Mouse (Mus musculus): ENCODE data around the gene Ppdpf. TPM values are rescaled to one million over a fixed set of nuclear protein-coding genes. Genes with fewer than 3 reads are reported as not detected.

Ppdpf gene
- total RNA-seq (2017) = 68.9 to 87.3 TPM (median 84.2 TPM) in 3 replicates

DNA sequence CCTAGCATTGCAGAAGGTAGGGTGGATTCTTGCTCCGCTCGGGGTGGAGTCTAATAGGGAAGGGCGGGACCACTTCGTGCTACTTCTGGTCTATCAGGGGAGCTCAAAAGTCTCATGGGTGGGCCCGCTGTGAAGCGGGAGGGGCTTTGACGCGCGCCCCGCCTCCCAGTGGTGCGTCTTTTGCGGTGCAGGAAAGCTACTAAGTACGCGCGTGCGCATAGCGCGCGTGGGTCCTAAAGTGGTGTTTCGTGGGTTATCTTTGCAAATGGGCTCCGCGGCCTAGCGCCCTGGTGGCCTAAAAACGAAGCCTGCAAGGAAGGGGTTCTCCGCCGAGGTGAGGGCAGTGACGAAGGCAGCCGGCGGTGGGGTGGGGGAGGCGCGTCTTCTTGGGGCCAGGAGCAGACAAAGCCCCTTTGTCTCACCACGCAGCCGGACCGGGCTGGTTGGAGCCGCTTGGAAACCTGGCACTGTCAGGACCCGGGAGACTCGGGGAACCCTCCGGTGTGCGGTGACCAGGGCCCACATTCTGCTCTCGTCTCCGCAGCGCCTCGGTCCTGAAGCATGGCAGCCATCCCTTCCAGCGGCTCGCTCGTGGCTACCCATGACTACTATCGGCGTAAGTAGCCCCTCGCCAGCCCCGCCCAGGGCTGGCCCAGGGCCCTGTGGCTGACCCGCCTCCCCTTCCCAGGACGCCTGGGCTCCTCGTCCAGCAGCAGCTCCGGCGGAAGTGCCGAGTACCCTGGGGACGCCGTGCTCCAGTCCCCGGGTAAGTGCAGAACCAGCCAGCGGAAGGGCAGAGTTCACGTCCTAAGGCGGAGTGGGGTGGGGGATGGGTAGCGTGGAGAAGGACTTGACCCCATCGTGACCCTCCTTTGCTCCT is at the start of gene Ppdpf:
Ppdpf (plus strand) TSS at position 127 of the 880 bp plus-strand sequence.
- peak; percentile 85 for ATAC-seq (replicated peaks; ENCODE audit: insufficient number of reproducible peaks, low FRiP score, low TSS enrichment, poor library complexity, severe bottlenecking)

DNA sequence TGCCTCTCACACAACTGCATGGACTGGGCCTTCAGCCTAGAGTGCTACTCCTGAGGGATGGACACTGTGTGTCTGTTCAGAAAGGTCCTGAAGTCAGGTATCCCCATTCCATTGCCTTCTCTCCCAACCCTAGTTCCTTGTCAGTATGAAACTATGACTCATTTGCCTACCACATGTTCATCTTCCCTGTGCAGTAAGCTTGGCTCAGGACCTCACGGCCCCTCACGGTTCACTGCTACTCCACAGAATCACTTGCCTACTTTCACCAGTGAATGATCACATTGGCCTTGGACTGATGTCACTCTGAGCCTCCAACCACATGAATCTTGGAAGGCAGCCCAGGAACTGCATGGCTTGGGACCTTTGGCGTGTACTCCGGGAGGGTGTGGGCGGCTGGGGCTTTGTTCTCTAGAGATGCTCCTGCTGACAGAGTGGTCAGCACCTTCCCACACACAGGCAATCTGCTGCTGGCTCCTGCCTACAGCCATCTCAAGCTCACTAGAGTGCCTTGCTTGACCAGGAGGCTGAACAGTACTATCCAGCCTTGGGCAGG is 47.3 kb upstream of the Ppdpf start:
- no peak for ATAC-seq (replicated peaks; ENCODE audit: insufficient number of reproducible peaks, low FRiP score, low TSS enrichment, poor library complexity, severe bottlenecking)

DNA sequence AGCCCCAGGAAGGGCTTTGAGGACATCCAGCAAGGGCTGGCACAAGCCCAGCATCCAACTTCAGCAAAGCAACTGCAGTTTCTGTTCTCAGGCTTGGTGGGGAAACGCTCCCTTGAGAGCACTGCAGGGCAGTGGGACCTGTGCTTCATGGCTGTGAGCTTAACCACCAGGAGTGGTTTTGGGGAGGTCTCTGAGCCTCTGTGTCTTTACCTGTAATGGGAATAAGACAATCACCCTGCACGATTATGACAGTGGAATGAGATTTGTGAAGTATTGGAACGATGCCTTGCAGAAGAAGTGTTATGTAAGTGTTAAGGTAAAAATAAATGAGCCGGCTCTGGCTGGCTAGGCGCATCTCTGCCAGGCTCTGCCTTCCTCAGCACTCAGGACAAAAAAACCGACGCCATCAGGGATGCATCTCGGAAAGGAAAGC is 44.3 kb upstream of the Ppdpf start:
- no peak for ATAC-seq (replicated peaks; ENCODE audit: insufficient number of reproducible peaks, low FRiP score, low TSS enrichment, poor library complexity, severe bottlenecking)

DNA sequence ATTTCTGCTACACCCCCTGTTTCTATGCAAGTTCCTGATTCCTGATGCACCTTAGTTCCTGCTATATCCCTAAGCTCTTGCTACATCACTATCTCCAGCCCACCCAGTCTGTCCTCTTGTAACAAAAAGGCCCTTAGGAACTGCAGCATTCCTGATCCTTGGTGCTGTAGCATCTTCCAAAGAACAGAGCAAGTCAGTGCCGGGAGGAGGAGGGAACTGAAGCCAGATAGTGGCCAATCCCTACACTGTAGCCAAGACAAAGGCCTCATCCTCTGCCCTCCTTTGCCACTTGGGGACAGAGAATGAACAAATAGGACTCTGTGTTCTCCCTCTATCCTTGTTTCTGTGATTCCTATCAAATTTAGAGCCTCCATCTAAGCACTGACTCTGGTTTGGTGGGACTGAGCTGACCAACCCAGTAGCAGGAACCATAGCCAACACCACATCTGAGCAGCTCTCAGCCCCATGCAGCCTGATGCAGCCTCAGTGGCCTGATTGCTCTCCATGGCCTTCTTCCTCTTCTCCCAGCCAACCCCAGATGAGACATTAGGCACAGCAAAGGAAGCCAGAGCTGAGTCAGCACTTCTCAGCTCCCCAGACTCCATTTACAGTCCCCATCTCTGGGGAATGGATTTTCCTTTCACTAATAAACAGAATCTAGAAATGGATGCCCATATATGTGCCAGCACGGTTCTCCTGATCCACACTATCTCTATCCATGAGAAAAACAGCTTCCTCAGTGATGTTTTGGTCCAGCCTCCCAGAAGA is 43.4 kb upstream of the Ppdpf start:
- no peak for ATAC-seq (replicated peaks; ENCODE audit: insufficient number of reproducible peaks, low FRiP score, low TSS enrichment, poor library complexity, severe bottlenecking)

DNA sequence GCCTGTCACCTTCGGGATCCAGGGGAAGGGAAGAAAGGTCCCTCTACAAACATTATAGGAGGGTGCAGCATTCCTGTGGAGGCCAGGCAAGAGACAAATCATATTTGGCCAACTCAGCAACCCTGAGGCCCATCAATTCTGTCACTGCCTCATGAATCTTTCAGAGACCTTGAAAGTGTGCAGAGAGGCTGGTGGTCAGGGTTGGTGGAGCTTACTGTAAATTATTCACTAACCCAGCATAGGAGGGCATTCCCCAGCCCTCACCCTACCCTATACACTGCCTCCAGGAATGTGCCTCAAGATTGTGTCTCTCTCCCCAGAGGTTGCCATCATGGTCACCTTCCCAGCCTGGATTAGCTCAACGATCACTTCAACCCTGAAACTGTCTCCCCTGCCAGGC is 42.4 kb upstream of the Ppdpf start:
- no peak for ATAC-seq (replicated peaks; ENCODE audit: insufficient number of reproducible peaks, low FRiP score, low TSS enrichment, poor library complexity, severe bottlenecking)

DNA sequence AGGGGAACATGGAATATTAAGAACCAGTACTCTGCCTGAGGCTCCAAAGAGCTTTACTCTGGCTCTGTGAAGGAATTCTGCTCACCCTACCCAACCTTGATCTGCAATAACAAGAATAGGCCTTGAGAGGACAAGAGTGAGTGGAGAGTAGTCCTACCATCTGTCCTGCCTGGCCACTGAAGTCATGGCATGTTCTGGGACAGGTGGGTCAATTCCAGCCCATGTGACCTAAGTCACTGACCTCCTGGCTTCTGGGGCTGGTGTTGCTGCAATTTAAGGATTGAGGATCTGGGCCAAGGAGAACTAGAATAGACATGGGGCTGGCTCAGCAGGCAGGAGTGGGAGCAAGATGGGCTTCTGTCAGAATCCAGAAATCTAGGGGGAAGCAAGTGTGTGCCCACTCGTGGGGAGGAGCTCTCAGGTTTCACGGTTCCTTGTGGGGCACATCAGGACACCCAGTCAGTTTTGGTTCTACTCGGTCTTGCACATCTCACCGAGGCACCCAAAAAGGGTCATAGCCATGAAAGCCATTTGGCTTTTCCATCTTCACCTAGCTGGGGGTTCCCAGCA is 40.0 kb upstream of the Ppdpf start:
- no peak for ATAC-seq (replicated peaks; ENCODE audit: insufficient number of reproducible peaks, low FRiP score, low TSS enrichment, poor library complexity, severe bottlenecking)

DNA sequence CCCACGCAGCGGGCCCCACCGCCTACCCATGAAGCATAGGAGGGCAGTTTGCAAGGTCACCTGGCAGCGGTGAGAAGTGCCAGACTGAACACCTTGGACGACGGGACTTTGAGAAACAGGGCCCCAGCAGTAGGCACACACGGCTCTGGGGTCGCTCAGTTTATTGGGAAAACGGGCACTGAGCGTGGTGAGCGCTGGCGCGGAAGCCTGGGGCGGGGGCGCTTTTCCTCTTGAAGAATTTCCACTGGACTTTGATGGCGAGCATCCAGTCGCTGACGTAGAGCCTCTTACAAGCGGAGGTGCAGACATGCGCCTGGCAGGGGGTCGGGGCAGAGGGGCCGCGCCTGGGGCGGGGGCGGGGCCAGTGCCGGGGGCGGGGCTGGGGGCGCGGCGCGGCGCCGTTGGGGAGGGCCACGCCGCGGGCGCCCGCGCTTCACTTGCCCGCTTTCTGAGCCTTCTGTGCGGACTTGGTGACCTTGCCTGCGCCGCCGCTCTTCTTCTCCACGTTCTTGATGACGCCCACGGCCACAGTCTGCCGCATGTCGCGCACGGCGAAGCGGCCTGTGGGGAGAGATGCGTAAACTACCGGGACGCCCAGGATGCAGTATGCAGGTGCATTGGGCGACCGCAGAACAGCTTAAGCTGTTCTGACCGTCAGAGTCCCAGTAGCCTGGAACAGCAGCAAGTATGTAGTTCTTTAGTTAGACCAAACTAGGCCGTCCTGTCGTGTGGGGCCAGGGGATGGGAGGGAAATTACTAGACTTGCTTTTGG is 39.3 kb upstream of the Ppdpf start:
- no peak for ATAC-seq (replicated peaks; ENCODE audit: insufficient number of reproducible peaks, low FRiP score, low TSS enrichment, poor library complexity, severe bottlenecking)

DNA sequence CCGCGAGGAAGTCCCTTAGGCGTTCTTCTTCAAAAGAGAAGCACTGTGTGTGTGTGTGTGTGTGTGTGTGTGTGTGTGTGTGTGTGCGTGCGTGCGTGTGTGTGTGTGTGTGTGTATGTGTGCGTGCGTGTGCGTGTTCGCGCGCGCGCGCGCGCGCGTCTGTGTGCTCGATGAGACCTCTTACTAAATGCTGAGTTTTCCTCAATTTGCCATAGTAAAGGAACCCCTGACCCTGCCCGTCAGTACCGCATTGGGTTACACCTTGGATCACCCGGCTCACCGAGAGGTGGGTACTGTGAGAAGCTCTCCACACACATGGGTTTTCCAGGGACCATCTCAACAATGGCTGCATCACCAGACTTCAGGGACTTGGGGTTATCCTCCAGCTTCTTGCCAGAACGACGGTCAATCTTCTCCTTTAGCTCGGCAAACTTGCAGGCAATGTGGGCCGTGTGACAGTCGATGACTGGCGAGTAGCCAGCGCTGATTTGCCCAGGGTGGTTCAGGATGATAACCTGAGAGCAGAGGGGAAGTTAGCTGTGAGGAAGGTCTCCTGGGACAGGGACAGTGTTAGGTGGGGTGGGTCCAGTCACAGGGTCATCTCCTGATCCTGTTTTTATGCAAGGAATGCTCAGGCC is 38.6 kb upstream of the Ppdpf start:
- no peak for ATAC-seq (replicated peaks; ENCODE audit: insufficient number of reproducible peaks, low FRiP score, low TSS enrichment, poor library complexity, severe bottlenecking)

DNA sequence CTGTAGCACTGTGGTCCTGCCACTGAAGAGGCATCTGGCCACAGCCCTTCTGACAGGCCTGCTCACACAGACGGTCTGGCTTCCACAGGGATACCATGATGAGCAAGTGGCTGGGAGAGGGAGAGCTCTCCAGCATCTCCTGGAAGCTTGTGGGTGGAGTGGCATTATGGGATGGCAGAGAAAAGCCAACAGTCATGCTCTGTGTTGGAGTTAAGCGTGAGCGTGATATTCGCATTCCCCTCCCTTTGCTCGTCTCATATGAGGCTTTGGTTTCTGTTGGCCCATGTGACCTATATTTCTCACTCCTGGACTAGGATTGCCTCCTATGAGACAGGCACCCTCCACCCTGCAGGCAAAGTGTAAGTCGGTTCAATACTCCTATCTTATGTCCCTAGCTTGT is 36.8 kb upstream of the Ppdpf start:
- ATAC-seq (replicated peaks; ENCODE audit: insufficient number of reproducible peaks, low FRiP score, low TSS enrichment, poor library complexity, severe bottlenecking) = no peak

DNA sequence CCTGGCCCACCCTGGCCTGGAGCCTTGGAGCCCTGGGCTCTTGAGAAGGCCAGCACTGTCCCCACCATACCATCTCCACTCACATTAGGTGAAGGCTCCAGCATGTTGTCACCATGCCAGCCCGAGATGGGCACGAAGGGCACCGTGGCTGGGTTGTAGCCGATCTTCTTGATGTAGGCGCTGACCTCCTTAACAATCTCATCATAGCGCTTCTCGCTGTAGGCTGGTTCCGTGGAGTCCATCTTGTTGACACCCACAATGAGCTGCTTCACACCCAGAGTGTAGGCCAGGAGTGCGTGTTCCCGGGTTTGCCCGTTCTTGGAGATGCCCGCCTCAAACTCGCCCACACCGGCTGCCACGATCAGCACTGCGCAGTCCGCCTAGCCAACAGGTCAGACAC is 34.3 kb upstream of the Ppdpf start:
- no peak for ATAC-seq (replicated peaks; ENCODE audit: insufficient number of reproducible peaks, low FRiP score, low TSS enrichment, poor library complexity, severe bottlenecking)

DNA sequence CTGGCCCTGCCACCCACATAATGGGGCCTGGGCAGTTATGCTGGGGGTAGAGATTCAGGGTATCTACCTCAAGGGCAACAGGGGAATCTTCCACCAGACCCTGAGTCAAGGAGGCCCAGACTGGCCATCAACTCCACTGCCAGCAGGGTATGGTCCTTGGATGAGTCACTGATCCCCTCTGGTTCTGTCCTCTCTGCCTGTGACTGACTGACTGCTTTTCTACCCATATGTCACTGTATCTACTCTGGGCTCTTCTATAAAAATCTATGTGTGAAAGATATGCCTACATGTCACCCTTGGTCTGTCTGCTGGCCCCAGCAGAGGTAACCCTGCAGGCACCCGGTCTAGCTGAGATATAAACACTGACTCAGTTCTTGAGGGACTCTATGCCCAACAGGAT is 33.9 kb upstream of the Ppdpf start:
- ATAC-seq (replicated peaks; ENCODE audit: insufficient number of reproducible peaks, low FRiP score, low TSS enrichment, poor library complexity, severe bottlenecking) = no peak

DNA sequence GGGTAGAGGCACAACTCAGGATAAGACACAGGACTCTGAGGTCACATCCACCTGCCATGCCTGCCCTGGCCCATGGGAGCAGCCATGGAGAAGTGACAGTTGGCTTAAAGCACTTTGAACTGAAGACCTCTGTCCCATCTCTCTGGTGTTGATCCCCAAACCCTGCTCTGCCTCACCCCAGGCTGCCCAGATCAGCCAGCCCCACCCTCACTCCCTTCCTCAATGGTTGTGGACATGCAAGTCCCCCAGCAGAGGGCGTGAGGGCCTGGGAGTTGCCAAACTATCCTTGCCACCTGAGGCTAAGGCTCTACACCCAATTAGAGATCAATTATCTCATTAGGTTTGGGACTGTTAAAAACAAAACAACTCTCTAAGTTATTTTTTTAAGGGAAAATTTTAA is 33.2 kb upstream of the Ppdpf start:
- no peak for ATAC-seq (replicated peaks; ENCODE audit: insufficient number of reproducible peaks, low FRiP score, low TSS enrichment, poor library complexity, severe bottlenecking)

DNA sequence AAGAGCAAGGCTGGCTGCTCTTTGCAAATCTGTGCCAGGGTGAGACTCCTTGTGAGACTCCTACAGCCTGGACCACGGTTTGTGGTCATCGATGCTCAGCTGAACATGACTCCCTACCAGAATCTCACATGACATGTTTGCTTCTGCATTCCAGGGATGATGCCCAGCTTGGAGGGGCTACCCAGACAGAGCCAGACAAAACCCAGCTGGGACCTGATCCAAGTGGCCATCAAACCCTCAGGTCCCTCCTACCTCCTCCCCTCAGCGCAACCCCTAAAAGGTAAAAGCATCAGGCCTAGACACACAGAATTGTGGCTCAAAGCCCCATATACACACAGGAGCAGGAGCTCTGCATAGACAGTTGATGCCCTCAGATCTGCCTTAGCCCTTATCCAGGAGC is 32.7 kb upstream of the Ppdpf start:
- ATAC-seq (replicated peaks; ENCODE audit: insufficient number of reproducible peaks, low FRiP score, low TSS enrichment, poor library complexity, severe bottlenecking) = no peak

DNA sequence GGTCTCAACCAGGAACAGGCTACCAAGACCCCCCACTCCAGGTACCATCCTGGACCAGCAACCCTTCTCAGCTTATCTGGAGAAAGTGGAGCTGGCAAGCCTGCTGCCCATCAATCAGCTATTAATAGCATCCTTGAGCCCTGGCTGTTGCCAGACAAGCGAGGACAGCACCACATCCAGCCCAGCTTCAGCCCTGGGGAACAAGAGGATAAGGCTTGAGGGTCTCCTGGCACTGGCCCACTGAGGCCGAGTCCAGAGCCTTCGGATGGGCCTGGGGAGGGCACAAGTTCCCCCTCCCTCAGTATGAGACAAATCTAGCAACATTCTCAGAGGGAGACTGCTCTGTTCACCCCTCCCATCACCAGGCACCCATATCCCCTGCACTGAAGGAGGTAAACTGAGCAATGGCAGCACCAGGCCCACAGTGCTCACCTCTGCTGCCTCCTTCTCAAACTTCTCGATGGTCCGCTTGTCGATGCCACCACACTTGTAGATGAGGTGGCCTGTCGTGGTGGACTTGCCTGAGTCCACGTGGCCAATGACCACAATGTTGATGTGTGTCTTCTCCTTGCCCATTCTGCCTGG is 32.1 kb upstream of the Ppdpf start:
- ATAC-seq (replicated peaks; ENCODE audit: insufficient number of reproducible peaks, low FRiP score, low TSS enrichment, poor library complexity, severe bottlenecking) = no peak

DNA sequence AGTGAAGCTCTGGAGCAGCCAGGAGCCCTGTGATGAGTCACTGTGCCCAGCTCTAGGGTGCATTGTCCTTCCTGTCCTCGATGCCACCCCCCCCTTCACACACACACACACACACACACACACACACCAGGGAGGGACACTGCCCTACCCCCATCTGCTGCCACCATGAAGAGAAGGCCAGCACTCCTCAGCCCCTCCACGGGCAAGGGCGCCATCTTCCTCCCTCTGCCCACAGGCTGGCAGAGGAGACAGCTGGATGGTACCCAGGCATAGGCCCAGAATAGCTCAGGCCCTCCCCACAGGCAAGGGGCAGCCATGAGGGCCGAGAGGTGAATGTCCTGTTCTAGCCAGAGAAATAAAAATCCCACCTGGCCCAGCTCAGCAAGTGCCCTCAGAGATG is 31.2 kb upstream of the Ppdpf start:
- ATAC-seq (replicated peaks; ENCODE audit: insufficient number of reproducible peaks, low FRiP score, low TSS enrichment, poor library complexity, severe bottlenecking) = no peak

DNA sequence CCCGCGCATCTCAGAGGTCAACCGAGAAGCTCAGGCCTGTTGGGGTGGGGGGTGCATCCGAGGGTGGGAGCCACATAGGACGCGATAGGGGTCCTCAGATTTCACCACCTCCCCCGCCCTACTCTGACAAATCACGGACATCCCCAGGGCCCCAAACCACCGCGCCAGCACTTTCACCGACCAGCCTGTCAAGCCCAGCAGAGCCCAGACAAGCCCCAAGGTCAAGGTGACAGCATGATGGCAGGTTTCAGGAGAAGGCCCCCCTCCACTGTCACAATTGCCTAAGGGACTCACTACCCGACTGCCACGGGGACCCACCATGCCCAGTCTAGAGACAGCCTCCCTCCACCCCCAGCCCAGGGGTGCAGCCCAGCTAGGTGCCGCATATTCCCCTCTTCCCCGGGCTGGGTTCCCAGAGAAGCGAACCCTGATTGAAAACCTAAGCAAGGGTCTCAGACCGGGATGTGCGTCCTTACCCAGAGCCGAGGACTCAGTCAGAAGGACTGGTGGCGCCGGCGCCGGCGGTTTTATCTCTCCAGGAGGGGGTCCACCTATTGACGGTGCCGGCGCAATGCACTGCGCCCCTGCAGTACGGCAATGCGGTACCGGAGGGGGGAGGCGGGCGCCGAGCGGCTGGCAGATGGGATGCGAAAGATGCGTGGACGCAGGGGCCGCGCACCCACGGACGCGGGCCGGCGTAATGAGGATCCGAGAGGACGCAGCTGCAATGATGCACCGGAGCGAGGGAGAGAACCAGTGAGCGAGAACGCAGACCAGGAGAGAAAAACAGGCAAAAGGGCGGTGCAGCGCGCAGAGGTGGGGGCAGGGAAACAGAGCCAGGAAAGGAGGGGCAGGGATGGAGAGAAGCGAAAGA is 30.6 kb upstream of the Ppdpf start, which contains the start of gene Eef1a2:
Eef1a2 (minus strand) TSS at position 767 of the 874 bp plus-strand sequence.
- ATAC-seq (replicated peaks; ENCODE audit: insufficient number of reproducible peaks, low FRiP score, low TSS enrichment, poor library complexity, severe bottlenecking) = no peak

DNA sequence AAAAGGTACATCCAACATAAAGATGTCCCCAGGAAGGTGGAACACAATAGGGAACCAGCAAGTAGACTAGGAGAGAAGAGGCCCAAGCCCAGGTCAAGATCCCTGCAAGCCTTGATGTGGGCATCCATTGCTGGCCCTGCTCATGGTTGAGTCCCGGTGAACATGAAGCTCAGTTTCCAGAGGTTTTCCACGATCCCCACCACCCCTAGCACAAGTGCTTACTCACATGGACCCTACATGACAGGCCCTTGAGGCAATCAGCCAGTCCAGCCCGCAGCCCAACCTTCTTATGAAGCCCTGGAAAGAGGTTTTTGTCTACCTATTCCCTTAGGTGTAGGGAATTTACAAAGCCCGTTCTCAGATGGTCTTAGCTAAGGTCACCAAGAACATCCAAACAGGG is 29.9 kb upstream of the Ppdpf start:
- no peak for ATAC-seq (replicated peaks; ENCODE audit: insufficient number of reproducible peaks, low FRiP score, low TSS enrichment, poor library complexity, severe bottlenecking)
